Mouse (Mus musculus) gastrocnemius, postnatal 4 days (tissue): Measurements from ENCODE around the gene Vsir. TPM values are rescaled to one million over a fixed set of nuclear protein-coding genes. Genes with fewer than 3 reads are reported as not detected.

Experiments used
- DNase-seq, 2 experiments: peaks; one replicate each; pipeline ENCODE4 v3.0.0; 2021 to 2022; ENCODE audit warnings: low spot score in 2 of 2, mixed read lengths in 2 of 2
- total RNA-seq, 2 experiments: library from RNA; stranded (reverse); gene quantifications; 2 replicates each; pipeline ENCODE4 v1.2.3; 2021

The Vsir gene
- total RNA-seq, 2 experiments from 2014 or later, result 16.9 to 17.9 TPM

DNA sequence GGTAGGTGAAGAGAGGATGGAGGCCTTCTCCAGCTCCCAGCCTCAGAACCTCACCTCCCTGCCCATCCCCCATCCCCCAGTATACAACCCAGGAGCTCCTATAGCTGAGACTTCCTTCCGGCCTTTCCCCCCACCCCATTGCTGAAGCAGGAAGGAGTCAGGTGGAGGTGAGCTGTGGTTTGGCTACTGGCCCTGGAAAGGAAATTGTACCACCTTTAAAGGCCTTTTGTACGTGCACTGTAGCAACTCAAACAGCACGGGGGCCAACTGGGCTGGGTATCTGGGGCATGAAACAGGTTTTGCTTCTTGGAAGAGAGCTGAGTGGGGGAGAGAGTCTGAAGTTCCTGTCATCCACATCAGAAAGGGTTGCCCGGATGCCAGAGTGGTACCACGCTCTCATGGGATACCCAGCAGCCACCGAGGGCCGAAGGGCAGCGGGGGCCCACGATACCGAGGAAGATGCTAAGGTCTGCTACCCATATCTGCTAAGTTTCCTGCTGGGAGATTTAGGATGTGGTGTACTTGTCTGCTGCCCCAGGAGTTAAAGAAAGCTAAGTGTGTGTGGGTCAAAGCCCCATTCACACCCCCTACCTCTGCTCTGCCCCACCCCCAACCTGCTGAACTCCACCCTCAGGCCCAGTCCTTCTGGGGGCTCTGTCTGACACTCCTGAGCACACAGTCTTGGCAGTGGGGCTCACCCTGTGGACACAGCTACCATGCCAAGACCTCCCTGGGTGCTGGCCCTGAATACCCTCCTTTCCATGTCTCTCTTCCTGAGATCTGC is 34.7 kb downstream of the Vsir start:
- DNase-seq, result no peak

GRCm38 (mm10) chr10:60388332-60388731 is 41.7 kb downstream of the Vsir start:
- DNase-seq, result no peak

- DNase-seq, result no peak
Measured at GRCm38 (mm10) chr10:60389447-60389865, 42.8 kb downstream of the Vsir start.

DNA sequence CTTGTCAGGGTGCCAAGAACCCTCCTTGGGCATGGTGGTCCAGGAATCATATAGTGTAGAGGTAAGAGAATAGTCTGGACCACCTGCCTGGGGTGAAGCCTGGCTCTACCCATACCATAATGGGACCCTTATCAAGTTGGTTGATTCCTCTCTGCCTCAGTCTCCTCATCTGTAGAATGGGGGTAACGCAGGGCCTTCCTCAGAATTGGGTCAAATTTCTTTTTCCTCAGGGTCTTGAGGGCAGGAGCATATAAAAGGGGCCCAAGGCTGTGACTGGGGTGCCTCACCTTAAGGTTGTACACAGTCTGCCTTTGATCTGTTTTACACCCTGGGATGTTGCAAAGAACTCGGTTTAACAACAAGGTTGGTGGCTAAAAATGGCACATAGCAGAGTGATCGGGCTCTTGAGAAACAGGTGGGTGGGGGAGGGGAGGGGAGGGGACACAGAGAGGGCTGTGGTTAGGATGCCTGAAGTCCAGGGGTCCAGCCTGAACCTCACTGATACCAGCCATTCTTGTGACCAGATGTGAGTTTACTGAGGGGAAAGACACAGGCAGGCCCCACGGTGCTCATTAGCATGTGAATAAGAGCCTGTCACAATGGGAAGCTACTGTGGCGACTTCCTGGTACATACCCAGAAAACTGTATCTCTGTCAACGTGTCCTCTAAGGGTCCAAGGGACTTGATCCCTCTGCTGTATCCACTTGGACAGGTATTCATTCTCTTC is 43.7 kb downstream of the Vsir start:
- DNase-seq, result no peak

DNA sequence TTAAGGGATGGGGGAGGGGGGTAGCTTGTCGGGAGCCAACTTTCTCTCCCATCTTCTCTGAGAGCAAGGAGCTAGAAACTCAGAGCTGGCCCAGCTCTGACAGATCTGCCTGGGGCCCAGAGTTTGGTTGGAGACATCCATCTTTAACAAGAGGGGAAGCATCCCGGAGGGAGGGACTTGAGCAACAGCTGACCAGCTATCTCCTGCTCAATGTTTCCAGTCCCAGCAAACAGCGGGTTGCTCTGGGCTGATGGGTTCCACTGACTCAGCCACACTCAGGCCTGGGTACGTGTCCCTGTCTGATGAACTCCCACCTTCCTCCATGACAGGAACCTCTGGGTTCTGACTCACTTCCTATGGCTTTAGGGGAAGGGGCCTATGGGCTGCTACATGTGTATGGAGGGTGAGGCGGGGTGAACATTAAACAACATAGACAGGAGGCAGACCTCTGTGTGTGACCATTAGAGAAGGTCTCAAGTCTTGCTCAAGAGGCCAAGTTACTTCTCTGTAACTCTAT is 44.3 kb downstream of the Vsir start:
- DNase-seq, result no peak

DNA sequence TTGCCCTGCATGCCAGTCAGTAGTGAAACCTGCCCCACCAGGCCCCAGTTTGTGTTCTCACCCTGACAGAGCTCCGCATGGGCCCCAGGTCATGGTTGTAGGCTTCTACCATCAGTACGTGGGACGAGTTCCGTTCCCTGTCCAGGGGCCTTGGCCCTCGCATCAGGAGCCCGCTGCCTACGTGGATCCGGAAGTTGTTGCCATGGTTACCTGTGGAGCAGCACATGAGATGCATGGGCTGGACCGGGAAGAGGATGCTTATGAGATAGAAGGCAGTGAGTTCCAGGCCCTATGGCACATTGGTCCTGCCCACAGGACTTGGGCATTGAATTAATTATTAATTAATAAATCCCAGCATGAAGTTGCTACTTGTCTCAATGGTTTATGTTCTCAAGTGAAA is 45.0 kb downstream of the Vsir start:
- no peak for DNase-seq

- no peak for DNase-seq
Measured at GRCm38 (mm10) chr10:60394936-60395335, 48.3 kb downstream of the Vsir start.

DNA sequence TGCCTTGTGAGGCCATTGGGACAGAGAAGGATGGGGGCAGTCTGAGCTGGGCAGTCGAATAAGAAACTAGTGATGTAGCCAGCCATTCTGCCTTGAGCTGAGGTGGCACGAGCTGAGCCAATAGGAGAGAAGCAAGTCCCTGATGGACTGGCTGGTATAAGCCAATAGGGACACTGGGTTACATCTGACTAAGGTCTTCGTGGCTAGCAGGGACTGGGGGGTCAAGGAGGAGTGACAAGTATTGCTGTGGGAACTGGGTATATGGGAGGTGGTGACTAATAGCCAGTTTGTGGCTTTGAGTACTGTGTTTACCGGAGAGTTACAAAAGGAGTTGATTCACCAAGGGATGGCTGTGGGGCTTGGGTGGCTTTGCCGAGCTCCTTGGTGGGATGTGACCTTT is 49.0 kb downstream of the Vsir start:
- no peak for DNase-seq

- no peak for DNase-seq
Measured at GRCm38 (mm10) chr10:60398051-60398814, 51.6 kb downstream of the Vsir start.

- no peak for DNase-seq
Measured at GRCm38 (mm10) chr10:60399449-60399848, 52.8 kb downstream of the Vsir start, which contains the start of gene Gm17455. TSS of gene Gm17455 (plus strand) at chr10:60399726.

GRCm38 (mm10) chr10:60400507-60401295 is 54.0 kb downstream of the Vsir start:
- DNase-seq, result no peak

- peak; percentile 44 to 62 for DNase-seq
Measured at GRCm38 (mm10) chr10:60405460-60406177, 59.0 kb downstream of the Vsir start.

GRCm38 (mm10) chr10:60407831-60408230 is 61.2 kb downstream of the Vsir start:
- peak; percentile 40 to 55 for DNase-seq

- DNase-seq, result no peak
Measured at GRCm38 (mm10) chr10:60411794-60412193, 65.1 kb downstream of the Vsir start.

- DNase-seq, result no peak
Measured at GRCm38 (mm10) chr10:60413756-60414155, 67.1 kb downstream of the Vsir start.

GRCm38 (mm10) chr10:60417041-60417440 is 70.4 kb downstream of the Vsir start:
- no peak for DNase-seq

- DNase-seq, result peak; percentile 35 to 62
Measured at GRCm38 (mm10) chr10:60418137-60418536, 71.5 kb downstream of the Vsir start.

- no peak for DNase-seq
Measured at GRCm38 (mm10) chr10:60419624-60420023, 73.0 kb downstream of the Vsir start.
